Mouse (Mus musculus) hindbrain, embryonic 16.5 days (tissue): ENCODE measurements around the gene Ehbp1. TPM values are rescaled to one million over a fixed set of nuclear protein-coding genes. Genes with fewer than 3 reads are reported as not detected.

Experiments used
- ATAC-seq: fragments of 200-750 bp; cut with Nextera tagmentation; 2 replicates; pipeline ENCODE4 v1.8.0; 2017; ENCODE audit warnings: moderate TSS enrichment, moderate library complexity
- H3K27ac ChIP-seq: fragments of 300-500 bp; sonication (generic); 2 replicates; pipeline ENCODE4 v1.5.1; 2014; ENCODE audit warnings: low read depth, mild to moderate bottlenecking, control low read depth, low read length, moderate library complexity
- H3K27me3 ChIP-seq: fragments of 300-500 bp; sonication (generic); replicated peaks from 2 replicates; pipeline ENCODE4 v1.6.1; 2014; ENCODE audit warnings: low read length; ENCODE audit not compliant: control insufficient read depth, insufficient read depth
- H3K36me3 ChIP-seq: fragments of 300-500 bp; sonication (generic); 2 replicates; pipeline ENCODE4 v1.6.1; 2014; ENCODE audit warnings: mild to moderate bottlenecking, low read length, moderate library complexity, mixed read lengths; ENCODE audit not compliant: control insufficient read depth, insufficient read depth
- H3K4me1 ChIP-seq: fragments of 300-500 bp; sonication (generic); 2 replicates; pipeline ENCODE4 v1.6.1; 2014; ENCODE audit warnings: low read depth, low read length; ENCODE audit not compliant: control insufficient read depth, insufficient read depth
- H3K4me2 ChIP-seq: fragments of 300-500 bp; sonication (generic); 2 replicates; pipeline ENCODE4 v1.6.1; 2014; ENCODE audit warnings: mild to moderate bottlenecking, low read length, control low read depth, moderate library complexity
- H3K4me3 ChIP-seq: fragments of 300-500 bp; sonication (generic); 2 replicates; pipeline ENCODE4 v1.5.1; 2014; ENCODE audit warnings: mild to moderate bottlenecking, low read length, control low read depth, moderate library complexity
- H3K9ac ChIP-seq: fragments of 300-500 bp; sonication (generic); 2 replicates; pipeline ENCODE4 v1.6.1; 2014; ENCODE audit warnings: low read depth, mild to moderate bottlenecking, control low read depth, low read length, moderate library complexity
- H3K9me3 ChIP-seq: fragments of 300-500 bp; sonication (generic); 2 replicates; pipeline ENCODE4 v1.6.1; 2014; ENCODE audit warnings: mild to moderate bottlenecking, low read length, moderate library complexity; ENCODE audit not compliant: control insufficient read depth
- WGBS: fragments of 180-500 bp; shearing (Covaris S2); extraction: QIAGEN DNeasy Blood & Tissue Kit; methylation state at CpG from one replicate; pipeline ENCODE4 v1.1.7; 2014; 5-methylcytosine and 5-hydroxymethylcytosine counted together
- polyA plus RNA-seq: library from polyadenylated mRNA; unstranded; fragments of >200 nt; fragmentation: Nextera tagmentation; extraction: Ambion mirVana; gene quantifications from 2 replicates; pipeline ENCODE4 v1.2.1, GENCODE M21; 2015

Gene Ehbp1
- polyA plus RNA-seq, 1 experiment from 2014 or later = 20.1 TPM

DNA sequence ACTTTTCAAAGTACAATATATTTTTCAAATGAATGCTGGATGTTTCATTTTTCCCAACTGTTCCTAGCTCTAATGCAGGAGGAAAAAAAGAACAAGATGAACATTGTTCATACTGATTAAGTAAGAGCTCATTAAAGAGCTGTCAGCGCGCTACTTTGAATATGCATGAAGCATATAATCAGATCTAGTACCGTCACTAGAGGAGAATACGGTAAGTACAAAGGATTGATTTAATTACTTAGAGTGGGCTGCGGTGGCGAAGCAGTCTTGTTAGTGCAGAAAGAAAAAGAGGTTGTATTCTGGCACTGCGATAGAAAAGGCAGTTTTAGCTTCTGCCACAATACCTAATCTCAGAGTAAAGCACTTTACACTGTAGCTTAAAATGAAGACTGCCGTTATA is 324.6 kb downstream of the Ehbp1 start:
- Histone ChIP-seq H3K4me2 (no peak overlapping the region), H3K4me1 (no peaks in the 10 kb centered on the region), H3K4me3 (no peak overlapping the region), H3K9me3 (no peaks in the 10 kb centered on the region), H3K27me3 (no peaks in the 10 kb centered on the region; the same call in 1 of the 2 replicates), H3K36me3 (0 out of 2 replicates have a peak, but pooled peaks cover 3% of the 10 kb centered on the region), H3K27ac (no peak overlapping the region), H3K9ac (no peak overlapping the region)
- peak; percentile 56; the same call in 1 of the 2 replicates for ATAC-seq
- 26% methylated on average over 8 of the region's 8 CpGs for WGBS

DNA sequence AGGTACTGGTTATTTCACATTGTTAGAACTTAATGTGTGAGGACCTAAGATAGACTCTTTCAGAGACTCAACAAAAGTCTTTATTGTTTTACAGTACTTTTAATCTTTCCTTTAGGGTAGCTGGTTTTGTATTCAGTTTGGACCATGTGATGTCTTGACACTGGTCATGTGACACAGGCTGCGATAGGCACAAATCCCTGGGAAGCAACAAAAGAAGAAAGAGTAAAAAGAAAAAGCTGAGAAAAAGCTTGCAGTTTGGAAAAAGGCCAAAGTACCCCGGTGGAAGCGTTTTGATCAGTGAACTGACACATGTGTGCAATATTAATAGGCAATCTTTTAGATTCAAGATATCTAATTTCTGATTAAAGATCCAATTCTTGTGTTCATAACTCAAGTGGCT is 325.8 kb downstream of the Ehbp1 start:
- H3K27ac ChIP-seq = no peak overlapping the region
- 0 out of 2 replicates have a peak, but pooled peaks cover 3% of the 10 kb centered on the region for H3K36me3 ChIP-seq
- H3K9me3 ChIP-seq = no peaks in the 10 kb centered on the region
- no peaks in the 10 kb centered on the region; the same call in 1 of the 2 replicates for H3K27me3 ChIP-seq
- H3K4me1 ChIP-seq = no peaks in the 10 kb centered on the region
- no peak overlapping the region for H3K4me3 ChIP-seq
- H3K9ac ChIP-seq = no peak overlapping the region
- no peak for ATAC-seq
- WGBS = 32% methylated on average over 3 of the region's 3 CpGs
- H3K4me2 ChIP-seq = no peak overlapping the region

DNA sequence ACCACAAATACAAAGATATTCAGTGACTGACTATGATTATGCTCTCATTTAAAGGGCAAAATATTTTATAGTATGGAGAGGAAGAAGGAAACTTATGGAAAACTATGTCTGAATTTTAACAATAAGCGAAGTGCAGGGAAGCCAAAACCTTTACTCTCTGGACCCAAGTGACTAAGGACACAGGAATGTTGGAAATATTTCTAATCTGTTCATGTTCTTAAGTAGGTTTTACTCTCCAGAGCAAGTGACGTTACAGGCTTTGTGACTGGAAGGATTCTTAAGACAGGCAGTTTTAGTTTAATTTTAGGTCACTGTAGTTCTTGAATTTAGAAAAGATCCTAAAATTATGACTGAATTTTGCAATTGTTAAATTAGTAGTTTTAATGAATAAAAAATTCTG is 333.3 kb downstream of the Ehbp1 start:
- no peak for ATAC-seq
- Histone ChIP-seq H3K27ac (no peak overlapping the region), H3K4me2 (no peak overlapping the region)

DNA sequence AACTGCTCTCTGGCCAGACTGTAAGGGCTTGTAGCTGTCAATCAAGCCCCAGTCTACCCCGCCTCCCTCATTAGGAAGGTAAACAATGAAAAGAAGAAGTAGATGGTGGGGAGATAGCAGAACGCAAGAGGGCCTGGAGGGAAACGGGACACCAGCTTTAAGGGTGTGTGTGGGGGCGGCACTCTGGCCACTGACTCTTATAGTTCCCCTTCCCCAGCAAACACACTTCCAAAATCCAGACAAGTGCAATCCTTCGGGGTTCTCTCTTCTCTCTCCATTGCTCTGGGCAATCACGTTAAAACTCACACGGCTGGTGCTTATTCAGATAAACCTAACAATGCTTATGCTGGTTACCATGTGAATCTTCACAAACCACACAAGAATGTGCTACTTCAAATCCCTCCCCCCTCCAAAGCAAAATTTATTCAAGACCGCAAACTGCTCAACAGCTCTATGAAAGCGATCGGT is 333.9 kb downstream of the Ehbp1 start:
- no peak for ATAC-seq

More for the DNA sequence above, 333.3 kb downstream of the Ehbp1 start:
- 36% methylated on average over 2 of the region's 2 CpGs for WGBS
- peaks cover 62% of the 10 kb centered on the region for H3K27me3 ChIP-seq
- no peaks in the 10 kb centered on the region for H3K4me1 ChIP-seq
- no peaks in the 10 kb centered on the region for H3K36me3 ChIP-seq
- no peak overlapping the region for H3K4me3 ChIP-seq
- no peaks in the 10 kb centered on the region for H3K9me3 ChIP-seq
- H3K9ac ChIP-seq = no peak overlapping the region

DNA sequence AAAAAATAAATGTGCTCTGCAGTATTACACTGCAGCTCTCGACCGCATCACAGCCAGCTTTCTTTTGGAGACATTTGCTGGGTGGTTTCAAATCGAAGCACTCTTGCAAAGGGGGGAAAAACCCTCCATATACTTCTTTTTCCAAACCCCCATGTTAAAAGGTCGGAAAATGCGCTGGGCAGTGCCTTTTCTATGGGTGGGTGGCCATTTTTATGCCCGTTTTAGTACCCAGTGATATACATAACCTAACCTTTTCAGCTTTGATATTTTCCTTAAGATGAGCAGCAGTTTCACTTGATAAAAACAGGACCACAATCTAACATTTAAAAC is 334.3 kb downstream of the Ehbp1 start:
- peaks cover 66% of the 10 kb centered on the region for H3K27me3 ChIP-seq
- H3K4me2 ChIP-seq = peak overlapping the region; percentile 40
- H3K36me3 ChIP-seq = no peaks in the 10 kb centered on the region
- no peaks in the 10 kb centered on the region; the same call in 1 of the 2 replicates for H3K4me1 ChIP-seq
- no peak overlapping the region for H3K4me3 ChIP-seq
- H3K9me3 ChIP-seq = no peaks in the 10 kb centered on the region
- 13% methylated on average over 6 of the region's 6 CpGs for WGBS
- H3K9ac ChIP-seq = no peak overlapping the region
- no peak for ATAC-seq
- no peak overlapping the region for H3K27ac ChIP-seq

More for the DNA sequence above, 333.9 kb downstream of the Ehbp1 start:
- Histone ChIP-seq H3K4me2 (peak overlapping the region; percentile 40), H3K4me1 (no peaks in the 10 kb centered on the region; the same call in 1 of the 2 replicates), H3K27me3 (peaks cover 66% of the 10 kb centered on the region), H3K27ac (no peak overlapping the region), H3K9ac (no peak overlapping the region), H3K4me3 (no peak overlapping the region), H3K9me3 (no peaks in the 10 kb centered on the region), H3K36me3 (no peaks in the 10 kb centered on the region)
- WGBS = 15% methylated on average over 10 of the region's 10 CpGs

DNA sequence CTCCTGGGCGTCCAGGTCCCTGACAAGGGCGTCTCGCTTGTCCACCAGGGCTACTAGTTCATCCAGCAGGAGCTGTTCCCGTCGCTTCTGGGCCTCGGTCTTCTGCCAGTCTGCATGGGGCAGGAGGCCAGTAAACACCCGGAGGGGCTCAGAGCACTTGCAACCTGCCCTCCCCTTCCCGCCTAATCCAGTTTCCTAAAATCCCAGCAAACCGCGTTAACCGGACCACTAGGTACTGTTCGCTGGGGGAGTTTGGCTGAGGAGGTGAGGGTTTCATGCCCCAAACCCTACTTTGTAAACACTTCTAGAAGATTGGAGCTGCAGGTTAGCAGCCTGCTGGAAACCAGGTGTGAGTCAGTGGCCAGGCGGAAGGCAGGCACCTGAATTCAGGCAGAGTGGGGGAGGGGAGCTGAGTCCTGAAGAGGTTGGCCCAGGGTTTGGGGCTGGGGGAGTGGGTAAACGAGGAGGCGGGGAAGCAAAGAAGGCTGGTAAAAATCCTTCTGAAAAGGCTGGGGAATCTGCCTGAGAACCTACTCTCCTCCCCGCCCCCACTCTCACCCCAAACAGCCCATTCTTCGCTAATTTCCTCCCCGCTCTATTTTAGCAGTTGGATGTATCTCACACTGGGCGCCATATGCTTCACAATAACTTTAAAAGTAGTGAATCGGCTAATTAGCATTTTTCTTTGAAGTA is 334.9 kb downstream of the Ehbp1 start:
- no peak overlapping the region for H3K9ac ChIP-seq
- H3K27me3 ChIP-seq = peaks cover 70% of the 10 kb centered on the region
- peak; percentile 22; the same call in 1 of the 2 replicates for ATAC-seq
- H3K27ac ChIP-seq = no peak overlapping the region
- no peaks in the 10 kb centered on the region; the same call in 1 of the 2 replicates for H3K4me1 ChIP-seq
- no peaks in the 10 kb centered on the region for H3K36me3 ChIP-seq
- 0 out of 2 replicates have a peak overlapping the region, but pooled peaks have one; percentile 7 for H3K4me3 ChIP-seq
- WGBS = 19% methylated on average over 20 of the region's 20 CpGs
- H3K9me3 ChIP-seq = no peaks in the 10 kb centered on the region
- H3K4me2 ChIP-seq = peak overlapping the region; percentile 10

DNA sequence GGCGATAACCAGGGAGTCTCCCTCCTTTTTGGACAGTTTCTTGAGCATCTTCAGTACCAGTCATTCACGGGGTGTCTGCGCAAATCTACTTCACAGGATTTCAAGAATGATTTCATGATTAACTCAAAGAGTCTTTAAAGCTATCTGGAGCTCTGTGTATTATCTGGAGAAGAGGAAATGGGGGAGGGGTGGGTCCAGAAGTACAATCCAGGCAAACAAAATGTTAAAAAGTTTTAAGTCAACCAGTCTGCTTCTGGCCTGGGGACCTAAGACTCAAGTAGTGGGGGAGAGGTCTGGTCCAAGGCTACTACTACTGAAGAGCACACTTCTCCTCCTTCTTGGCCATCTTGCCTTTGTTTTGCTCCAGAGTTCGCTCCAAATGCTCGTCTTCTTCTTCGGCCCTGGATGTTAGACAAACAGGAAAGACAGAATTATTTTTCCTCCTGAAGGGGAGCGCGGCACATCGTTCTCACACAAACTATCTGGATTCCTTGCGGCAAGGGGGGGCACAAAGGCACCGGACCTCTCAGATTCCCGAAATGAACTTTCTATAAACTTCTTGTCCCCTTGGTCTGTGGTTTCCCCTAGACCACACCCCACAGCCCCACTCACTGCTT is 335.5 kb downstream of the Ehbp1 start:
- WGBS = 46% methylated on average over 12 of the region's 12 CpGs
- Histone ChIP-seq H3K4me1 (peaks cover 5% of the 10 kb centered on the region), H3K27ac (no peak overlapping the region), H3K9me3 (no peaks in the 10 kb centered on the region), H3K9ac (no peak overlapping the region), H3K4me3 (0 out of 2 replicates have a peak overlapping the region, but pooled peaks have one; percentile 7), H3K4me2 (no peak overlapping the region), H3K27me3 (peaks cover 73% of the 10 kb centered on the region), H3K36me3 (no peaks in the 10 kb centered on the region)
- ATAC-seq = no peak

DNA sequence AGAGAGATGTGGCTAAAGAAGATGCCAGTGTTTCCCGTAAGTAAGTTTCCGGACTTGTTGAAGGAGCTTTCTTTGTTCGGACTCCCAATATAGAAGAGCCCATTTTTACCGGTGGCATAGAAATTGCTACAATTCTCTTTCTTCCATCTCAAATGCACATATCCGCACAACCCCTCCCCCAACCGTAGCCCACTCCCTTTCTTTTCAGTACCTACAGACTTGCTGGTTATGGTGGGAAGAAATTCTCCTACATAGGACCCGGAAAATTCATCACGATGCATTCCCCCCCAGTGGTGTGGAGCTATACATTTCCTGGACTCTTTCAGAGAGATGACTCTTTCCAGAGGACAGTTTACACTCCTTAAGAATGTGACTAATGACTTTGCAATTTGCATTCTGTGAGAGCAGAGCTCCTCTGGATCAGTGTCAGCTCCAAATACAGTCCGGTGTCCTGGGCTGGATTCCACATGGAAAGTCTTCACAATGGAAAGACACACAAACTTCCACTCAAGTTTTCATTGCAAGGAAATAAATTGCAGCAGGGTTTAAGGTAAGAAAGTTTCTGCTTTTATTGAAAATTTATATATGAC is 336.7 kb downstream of the Ehbp1 start:
- Histone ChIP-seq H3K9ac (no peak overlapping the region), H3K9me3 (no peaks in the 10 kb centered on the region), H3K36me3 (no peaks in the 10 kb centered on the region), H3K4me3 (no peak overlapping the region), H3K27me3 (peaks cover 70% of the 10 kb centered on the region), H3K27ac (no peak overlapping the region), H3K4me2 (no peak overlapping the region), H3K4me1 (peaks cover 7% of the 10 kb centered on the region)
- no peak for ATAC-seq
- 41% methylated on average over 9 of the region's 9 CpGs for WGBS

DNA sequence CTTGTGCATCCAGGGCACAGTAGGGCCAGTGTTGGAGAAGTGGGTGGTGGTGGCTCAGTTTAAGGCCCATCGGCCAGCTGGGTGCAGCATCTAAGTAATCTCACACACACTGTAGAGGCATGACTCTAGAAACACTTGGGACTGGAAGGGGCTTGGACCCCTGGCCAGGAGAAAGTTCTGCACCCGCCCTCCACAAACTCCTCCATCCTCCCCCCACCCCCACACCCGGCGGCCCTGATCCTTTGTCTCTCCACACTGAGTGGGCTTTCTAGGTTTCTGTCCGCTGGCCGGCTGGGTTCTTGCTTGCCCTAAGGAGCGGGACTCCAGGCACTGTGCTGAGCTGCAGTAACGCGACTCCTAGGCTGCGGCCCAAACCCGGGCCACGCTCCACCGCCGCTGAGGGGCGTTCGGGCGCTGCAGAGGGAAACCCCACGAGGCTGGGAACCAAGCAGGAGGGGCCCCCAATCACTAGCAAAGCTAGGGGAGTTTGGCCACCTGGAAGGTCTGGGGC is 337.7 kb downstream of the Ehbp1 start:
- Histone ChIP-seq H3K27ac (no peak overlapping the region), H3K27me3 (peaks cover 70% of the 10 kb centered on the region), H3K9me3 (no peaks in the 10 kb centered on the region), H3K4me3 (no peak overlapping the region), H3K4me1 (peaks cover 7% of the 10 kb centered on the region), H3K36me3 (no peaks in the 10 kb centered on the region), H3K4me2 (no peak overlapping the region), H3K9ac (no peak overlapping the region)
- 5% methylated on average over 18 of the region's 18 CpGs for WGBS
- peak; percentile 40; the same call in 1 of the 2 replicates for ATAC-seq
